Mouse (Mus musculus): ENCODE measurements around the gene Ctsg. TPM values are rescaled to one million over a fixed set of nuclear protein-coding genes. Genes with fewer than 3 reads are reported as not detected.
"Not testable (repeated sequence)": the region's sequence is repeated elsewhere in the genome, so short reads cannot be mapped to it uniquely, and the experiment has no call there.

The Ctsg gene
- polyA plus RNA-seq, 1 experiment from 2014 or later: 0.41 TPM

DNA sequence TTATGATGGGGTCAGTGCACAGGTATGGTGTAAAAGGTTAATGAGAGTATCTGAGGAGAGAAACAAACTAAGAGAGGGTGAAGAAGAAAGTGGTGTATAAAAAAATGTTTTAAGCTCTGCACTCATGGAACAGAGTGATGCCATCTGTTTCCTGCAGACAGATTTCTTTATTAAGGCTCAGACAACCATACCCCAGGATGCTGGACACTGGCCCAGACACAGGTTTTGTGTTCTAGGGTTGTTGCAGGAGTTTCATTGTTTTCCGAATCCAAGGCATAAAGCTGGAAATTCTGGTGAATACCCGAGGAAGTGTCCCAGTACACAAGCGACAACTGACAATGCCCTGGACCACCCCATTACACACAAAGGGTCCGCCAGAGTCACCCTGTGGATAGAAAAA is 20.4 kb downstream of the Ctsg start:
- Histone ChIP-seq H3K4me1 (ENCODE audit: control insufficient read depth in 2 of 2, insufficient read depth in 2 of 2, low read length in 2 of 2) (no peaks in the 10 kb centered on the region), H3K4me2 (ENCODE audit: low read length) (no peak overlapping the region), H3K9ac (ENCODE audit: low read length) (no peak overlapping the region), H3K36me3 (ENCODE audit: control insufficient read depth, insufficient read depth, low read length) (no peaks in the 10 kb centered on the region), H3K27ac (replicated peaks in 1 of 2; ENCODE audit: control insufficient read depth in 1 of 2, insufficient read depth in 1 of 2, low read depth in 2 of 2, low read length in 2 of 2) (no peak overlapping the region), H3K27me3 (ENCODE audit: control insufficient read depth, insufficient read depth, low read length) (no peaks in the 10 kb centered on the region), H3K9me3 (ENCODE audit: control insufficient read depth, low read length) (no peaks in the 10 kb centered on the region), H3K4me3 (ENCODE audit: control insufficient read depth in 1 of 2, insufficient read depth in 1 of 2, low read depth in 1 of 2, low read length in 2 of 2) (no peak overlapping the region)
- no peak for ATAC-seq (ENCODE audit: insufficient number of reproducible peaks, insufficient read depth, low FRiP score, low read depth)
- WGBS: 89% methylated on average over 4 of the region's 4 CpGs

DNA sequence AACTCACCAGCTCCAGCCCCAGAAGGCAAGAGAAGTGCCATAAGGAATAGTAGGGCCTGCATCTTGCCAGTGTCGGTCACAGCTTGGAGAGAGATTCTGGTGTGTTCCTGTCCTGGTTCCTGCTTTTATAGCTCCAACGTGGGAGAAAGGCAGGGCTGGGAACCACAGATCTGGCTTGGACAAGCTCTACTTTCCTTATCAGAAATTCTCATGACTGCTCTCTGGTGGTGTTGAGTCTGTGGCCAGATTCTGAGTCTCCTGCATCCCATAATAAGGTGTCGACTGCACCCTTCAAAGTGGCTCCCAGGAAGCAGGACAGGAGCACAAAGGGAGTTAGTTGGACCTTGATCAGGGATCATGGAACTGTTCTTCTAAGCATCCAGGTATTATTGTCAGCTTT is 40.2 kb downstream of the Ctsg start, which contains the start of gene Mcpt4:
Gene Mcpt4, minus strand, starts transcription at position 101 of the 400 bp plus-strand sequence.
- ATAC-seq (ENCODE audit: insufficient number of reproducible peaks, insufficient read depth, low FRiP score, low read depth): not testable (repeated sequence)
- 44% methylated on average over 3 of the region's 3 CpGs for WGBS

DNA sequence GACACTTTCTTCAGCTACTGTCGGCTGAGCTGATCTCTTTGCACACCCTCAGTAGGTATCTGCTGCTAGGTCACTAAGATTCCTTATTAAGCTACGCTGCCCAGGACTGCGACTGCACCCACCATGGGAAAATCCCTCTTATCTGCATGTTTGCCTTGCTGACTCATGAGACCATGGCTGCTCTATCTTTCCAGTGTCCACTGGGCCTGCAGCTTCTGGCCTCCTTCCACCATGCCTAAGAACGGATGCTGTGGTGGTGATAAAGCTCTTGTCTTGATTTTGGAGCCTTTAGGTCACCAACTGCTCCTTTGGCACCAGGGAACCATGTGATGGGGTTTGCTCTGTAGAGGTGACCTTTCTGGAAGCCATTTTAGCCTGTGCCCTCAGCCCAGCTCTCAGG is 44.7 kb downstream of the Ctsg start:
- peaks cover 5 to 9% of the 10 kb centered on the region in 2 experiments; a peak in 3 of 4 replicates for H3K4me1 ChIP-seq (ENCODE audit: control insufficient read depth in 2 of 2, insufficient read depth in 2 of 2, low read length in 2 of 2)

More for the DNA sequence above, 40.2 kb downstream of the Ctsg start, which contains the start of gene Mcpt4:
- not testable (repeated sequence) for H3K9me3 ChIP-seq (ENCODE audit: control insufficient read depth, low read length); H3K27me3 ChIP-seq (ENCODE audit: control insufficient read depth, insufficient read depth, low read length); H3K36me3 ChIP-seq (ENCODE audit: control insufficient read depth, insufficient read depth, low read length); H3K4me1 ChIP-seq (ENCODE audit: control insufficient read depth in 2 of 2, insufficient read depth in 2 of 2, low read length in 2 of 2); H3K4me3 ChIP-seq (ENCODE audit: control insufficient read depth in 1 of 2, insufficient read depth in 1 of 2, low read depth in 1 of 2, low read length in 2 of 2); H3K9ac ChIP-seq (ENCODE audit: low read length); H3K4me2 ChIP-seq (ENCODE audit: low read length); H3K27ac ChIP-seq (replicated peaks in 1 of 2; ENCODE audit: control insufficient read depth in 1 of 2, insufficient read depth in 1 of 2, low read depth in 2 of 2, low read length in 2 of 2)

DNA sequence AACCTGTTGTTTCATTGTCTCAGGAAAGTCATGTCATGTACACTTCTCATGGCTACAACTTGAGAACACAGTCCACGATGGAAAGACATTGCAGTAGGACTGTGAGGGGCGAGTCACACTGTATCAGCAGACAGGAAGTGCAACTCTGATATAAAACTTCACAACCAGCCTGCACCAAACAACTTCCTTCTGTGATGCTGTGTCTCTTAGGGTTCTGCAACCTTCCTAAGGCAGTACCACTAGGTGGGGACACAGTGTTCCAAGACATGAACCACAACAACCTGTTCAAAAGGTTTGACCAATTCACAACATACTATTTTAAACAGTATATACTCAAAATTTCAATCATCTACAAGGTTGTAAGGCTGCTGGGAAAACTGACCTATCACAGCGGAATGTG is 47.0 kb downstream of the Ctsg start:
- no peak overlapping the region for H3K9ac ChIP-seq (ENCODE audit: low read length)
- H3K36me3 ChIP-seq (ENCODE audit: control insufficient read depth, insufficient read depth, low read length): no peaks in the 10 kb centered on the region
- no peaks in the 10 kb centered on the region for H3K27me3 ChIP-seq (ENCODE audit: control insufficient read depth, insufficient read depth, low read length)
- 53% methylated on average over 3 of the region's 3 CpGs for WGBS
- peaks cover 5 to 9% of the 10 kb centered on the region in 2 experiments; a peak in 3 of 4 replicates for H3K4me1 ChIP-seq (ENCODE audit: control insufficient read depth in 2 of 2, insufficient read depth in 2 of 2, low read length in 2 of 2)
- ATAC-seq (ENCODE audit: insufficient number of reproducible peaks, insufficient read depth, low FRiP score, low read depth): no peak
- H3K4me3 ChIP-seq (ENCODE audit: control insufficient read depth in 1 of 2, insufficient read depth in 1 of 2, low read depth in 1 of 2, low read length in 2 of 2): no peak overlapping the region
- no peak overlapping the region for H3K4me2 ChIP-seq (ENCODE audit: low read length)
- peak overlapping the region in 1 of 2 experiments; percentile 19; a peak in 1 of 4 replicates for H3K27ac ChIP-seq (replicated peaks in 1 of 2; ENCODE audit: control insufficient read depth in 1 of 2, insufficient read depth in 1 of 2, low read depth in 2 of 2, low read length in 2 of 2)
- no peaks in the 10 kb centered on the region for H3K9me3 ChIP-seq (ENCODE audit: control insufficient read depth, low read length)

More for the DNA sequence above, 44.7 kb downstream of the Ctsg start:
- Histone ChIP-seq H3K9ac (ENCODE audit: low read length) (no peak overlapping the region), H3K4me2 (ENCODE audit: low read length) (no peak overlapping the region), H3K4me3 (ENCODE audit: control insufficient read depth in 1 of 2, insufficient read depth in 1 of 2, low read depth in 1 of 2, low read length in 2 of 2) (no peak overlapping the region), H3K36me3 (ENCODE audit: control insufficient read depth, insufficient read depth, low read length) (no peaks in the 10 kb centered on the region), H3K27me3 (ENCODE audit: control insufficient read depth, insufficient read depth, low read length) (no peaks in the 10 kb centered on the region), H3K27ac (replicated peaks in 1 of 2; ENCODE audit: control insufficient read depth in 1 of 2, insufficient read depth in 1 of 2, low read depth in 2 of 2, low read length in 2 of 2) (peak overlapping the region in 1 of 2 experiments; percentile 34; a peak in 1 of 4 replicates), H3K9me3 (ENCODE audit: control insufficient read depth, low read length) (no peaks in the 10 kb centered on the region)
- 30% methylated on average over 4 of the region's 4 CpGs for WGBS
- no peak for ATAC-seq (ENCODE audit: insufficient number of reproducible peaks, insufficient read depth, low FRiP score, low read depth)

Small RNA genes lying within 50 kb of the gene (microRNA-seq; reads per million reads assigned to microRNA genes)
- not detected for gene Mir6949

Other genes with a start within 250 kb of the Ctsg start
- gene Nynrin, start 248.6 kb downstream of the Ctsg start, polyA plus RNA-seq (2014; fragmentation: Nextera tagmentation; extraction: Ambion mirVana): 11.0 and 12.4 TPM in 2 replicates
- gene Cbln3, start 218.2 kb downstream of the Ctsg start, polyA plus RNA-seq (2014; fragmentation: Nextera tagmentation; extraction: Ambion mirVana): 0.24 and 0.61 TPM in 2 replicates
- gene Khnyn, start 217.6 kb downstream of the Ctsg start, polyA plus RNA-seq (2014; fragmentation: Nextera tagmentation; extraction: Ambion mirVana): 5.7 and 6.1 TPM in 2 replicates
- gene Sdr39u1, start 202.3 kb downstream of the Ctsg start, polyA plus RNA-seq (2014; fragmentation: Nextera tagmentation; extraction: Ambion mirVana): 51.6 and 52.1 TPM in 2 replicates
- gene Cma1, start 157.9 kb downstream of the Ctsg start, polyA plus RNA-seq (2014; fragmentation: Nextera tagmentation; extraction: Ambion mirVana): 2.6 and 3.5 TPM in 2 replicates
- gene Cma2, start 151.6 kb downstream of the Ctsg start, polyA plus RNA-seq (2014; fragmentation: Nextera tagmentation; extraction: Ambion mirVana): not detected in 2 replicates
- gene Mcpt1, start 84.6 kb downstream of the Ctsg start, polyA plus RNA-seq (2014; fragmentation: Nextera tagmentation; extraction: Ambion mirVana): not detected in 2 replicates
- not detected in 2 replicates for gene Mcpt9, start 72.1 kb downstream of the Ctsg start, polyA plus RNA-seq (2014; fragmentation: Nextera tagmentation; extraction: Ambion mirVana)
- gene Mcpt2, start 60.5 kb downstream of the Ctsg start, polyA plus RNA-seq (2014; fragmentation: Nextera tagmentation; extraction: Ambion mirVana): not detected in 2 replicates
- 0.49 and 0.90 TPM in 2 replicates for gene Mcpt4, start 40.3 kb downstream of the Ctsg start, polyA plus RNA-seq (2014; fragmentation: Nextera tagmentation; extraction: Ambion mirVana)
- gene Mcpt8, start 17.3 kb downstream of the Ctsg start, polyA plus RNA-seq (2014; fragmentation: Nextera tagmentation; extraction: Ambion mirVana): 0.42 and 0.50 TPM in 2 replicates
- not detected in 2 replicates for gene Gzme, start 18.1 kb upstream of the Ctsg start, polyA plus RNA-seq (2014; fragmentation: Nextera tagmentation; extraction: Ambion mirVana)
- not detected in 2 replicates for gene Gzmd, start 30.0 kb upstream of the Ctsg start, polyA plus RNA-seq (2014; fragmentation: Nextera tagmentation; extraction: Ambion mirVana)
- not detected in 2 replicates for gene Gzmg, start 57.0 kb upstream of the Ctsg start, polyA plus RNA-seq (2014; fragmentation: Nextera tagmentation; extraction: Ambion mirVana)
- gene Gzmn, start 72.0 kb upstream of the Ctsg start, polyA plus RNA-seq (2014; fragmentation: Nextera tagmentation; extraction: Ambion mirVana): not detected in 2 replicates
- not detected in 2 replicates for gene Gzmf, start 108.8 kb upstream of the Ctsg start, polyA plus RNA-seq (2014; fragmentation: Nextera tagmentation; extraction: Ambion mirVana)
- not detected in 2 replicates for gene Gzmc, start 132.1 kb upstream of the Ctsg start, polyA plus RNA-seq (2014; fragmentation: Nextera tagmentation; extraction: Ambion mirVana)
- not detected in 2 replicates for gene Gzmb, start 159.7 kb upstream of the Ctsg start, polyA plus RNA-seq (2014; fragmentation: Nextera tagmentation; extraction: Ambion mirVana)